Mouse (Mus musculus) midbrain, embryonic 11.5 days (tissue): ENCODE data around the gene Scamp1. TPM values are rescaled to one million over a fixed set of nuclear protein-coding genes. Genes with fewer than 3 reads are reported as not detected.

Source experiments
- ATAC-seq: fragments of 200-750 bp; cut with Nextera tagmentation; 2 replicates; pipeline ENCODE4 v1.8.0; 2017; ENCODE audit warnings: moderate TSS enrichment, moderate library complexity; ENCODE audit not compliant: low FRiP score
- DNase-seq: peaks from one replicate; pipeline ENCODE4 v3.0.0; 2015; ENCODE audit warnings: low spot score; ENCODE audit errors: missing footprints
- H3K27ac ChIP-seq: fragments of 300-500 bp; sonication (generic); 2 replicates; pipeline ENCODE4 v1.5.1; 2014; ENCODE audit warnings: low read depth, low read length
- H3K27me3 ChIP-seq: fragments of 300-500 bp; sonication (generic); 2 replicates; pipeline ENCODE4 v1.6.1; 2014; ENCODE audit warnings: mild to moderate bottlenecking, low read length, moderate library complexity, mixed read lengths; ENCODE audit not compliant: control insufficient read depth, insufficient read depth
- H3K36me3 ChIP-seq: fragments of 300-500 bp; sonication (generic); 2 replicates; pipeline ENCODE4 v1.6.1; 2014; ENCODE audit warnings: mild to moderate bottlenecking, low read length, moderate library complexity, mixed read lengths; ENCODE audit not compliant: control insufficient read depth, insufficient read depth
- H3K4me1 ChIP-seq: fragments of 300-500 bp; sonication (generic); 2 replicates; pipeline ENCODE4 v1.6.1; 2014; ENCODE audit warnings: low read length; ENCODE audit not compliant: control insufficient read depth, insufficient read depth
- H3K4me2 ChIP-seq: fragments of 300-500 bp; sonication (generic); 2 replicates; pipeline ENCODE4 v1.6.1; 2014; ENCODE audit warnings: mild to moderate bottlenecking, moderate library complexity
- H3K4me3 ChIP-seq: fragments of 300-500 bp; sonication (generic); 2 replicates; pipeline ENCODE4 v1.5.1; 2014; ENCODE audit warnings: low read depth, low read length
- H3K9ac ChIP-seq: fragments of 300-500 bp; sonication (generic); 2 replicates; pipeline ENCODE4 v1.6.1; 2014; ENCODE audit warnings: low read length
- H3K9me3 ChIP-seq: fragments of 300-500 bp; sonication (generic); 2 replicates; pipeline ENCODE4 v1.6.1; 2016; ENCODE audit warnings: low read length; ENCODE audit not compliant: control insufficient read depth
- WGBS: fragments of 180-500 bp; shearing (Covaris S2); extraction: QIAGEN DNeasy Blood & Tissue Kit; methylation state at CpG from one replicate; pipeline ENCODE4 v1.1.7; 2014; 5-methylcytosine and 5-hydroxymethylcytosine counted together
- polyA plus RNA-seq: library from polyadenylated mRNA; unstranded; fragments of >200 nt; fragmentation: Nextera tagmentation; extraction: Ambion mirVana; gene quantifications from 2 replicates; pipeline ENCODE4 v1.2.1, GENCODE M21; 2014

Scamp1 gene
- polyA plus RNA-seq, 1 experiment from 2014 or later: 34.2 TPM

DNA sequence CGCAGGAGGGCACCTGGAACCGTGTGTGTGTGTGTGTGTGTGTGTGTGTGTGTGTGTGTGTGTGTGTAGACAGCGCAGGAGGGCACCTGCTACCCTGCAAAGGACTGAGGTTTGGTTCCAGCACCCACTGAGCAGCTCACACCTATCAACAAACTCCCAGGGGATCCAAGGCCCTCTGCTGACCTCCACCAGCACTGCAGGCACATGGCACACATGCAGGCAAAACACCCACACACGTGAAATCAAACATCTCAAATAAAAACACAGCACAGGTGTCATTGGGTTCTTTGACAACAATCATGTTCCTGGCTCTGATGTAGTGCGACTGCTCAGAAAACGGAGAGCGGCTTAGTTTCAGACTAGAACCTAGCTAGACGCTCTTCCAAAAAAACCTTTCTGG, 34.9 kb downstream of the Scamp1 start:
- 89% methylated on average over 7 of the region's 8 CpGs for WGBS
- H3K27ac ChIP-seq: no peak overlapping the region
- H3K4me3 ChIP-seq: no peak overlapping the region
- H3K9me3 ChIP-seq: no peaks in the 10 kb centered on the region
- H3K27me3 ChIP-seq: no peaks in the 10 kb centered on the region
- DNase-seq (no peak), ATAC-seq (no peak)
- H3K9ac ChIP-seq: no peak overlapping the region
- no peaks in the 10 kb centered on the region for H3K4me1 ChIP-seq
- no peak overlapping the region for H3K4me2 ChIP-seq
- no peaks in the 10 kb centered on the region for H3K36me3 ChIP-seq

DNA sequence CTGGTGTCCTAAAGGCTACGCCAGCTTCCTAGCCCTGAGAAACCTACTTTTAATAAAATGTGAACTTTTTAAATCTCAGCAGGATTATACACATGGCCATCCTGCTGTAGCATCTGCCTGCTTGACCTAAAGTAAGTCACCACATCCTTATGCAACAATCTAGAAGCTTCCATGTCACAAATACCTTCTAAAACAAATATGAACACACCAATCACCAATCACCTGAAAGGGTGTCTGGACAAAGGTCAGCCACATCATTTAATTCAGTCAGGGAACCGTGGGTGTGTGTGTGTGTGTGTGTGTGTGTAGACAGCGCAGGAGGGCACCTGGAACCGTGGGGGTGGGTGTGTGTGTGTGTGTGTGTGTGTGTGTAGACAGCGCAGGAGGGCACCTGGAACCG, 35.5 kb downstream of the Scamp1 start:
- DNase-seq: no peak
- Histone ChIP-seq H3K4me3 (no peak overlapping the region), H3K36me3 (no peaks in the 10 kb centered on the region), H3K27ac (no peak overlapping the region), H3K4me2 (no peak overlapping the region), H3K27me3 (no peaks in the 10 kb centered on the region), H3K9me3 (no peaks in the 10 kb centered on the region), H3K9ac (no peak overlapping the region), H3K4me1 (no peaks in the 10 kb centered on the region)
- 95% methylated on average over 5 of the region's 6 CpGs for WGBS
- no peak for ATAC-seq

DNA sequence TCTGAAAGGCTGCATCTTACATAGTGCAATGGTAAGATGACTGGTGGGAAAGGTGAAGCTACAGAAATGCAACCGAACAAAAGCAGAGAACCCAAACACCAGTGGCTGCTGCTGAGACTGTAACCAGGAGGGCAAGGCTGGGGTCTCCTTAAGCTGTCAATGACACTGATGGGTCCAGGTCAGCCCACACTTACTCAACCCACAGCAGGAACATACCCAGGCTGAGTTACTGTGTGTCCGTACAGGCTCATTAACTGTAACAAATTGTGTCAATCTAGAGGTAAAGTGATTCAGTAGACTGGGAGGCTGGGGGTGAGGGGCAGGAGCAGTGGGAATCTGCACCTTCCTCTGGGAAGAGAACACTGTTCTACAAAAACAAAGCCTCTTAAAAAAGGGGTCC, 42.8 kb downstream of the Scamp1 start:
- H3K4me3 ChIP-seq: no peak overlapping the region
- H3K36me3 ChIP-seq: no peaks in the 10 kb centered on the region
- no peaks in the 10 kb centered on the region for H3K9me3 ChIP-seq
- WGBS: 79% methylated on average over 2 of the region's 2 CpGs
- H3K27ac ChIP-seq: no peak overlapping the region
- ATAC-seq (no peak), DNase-seq (no peak)
- H3K4me1 ChIP-seq: peaks cover 6% of the 10 kb centered on the region
- no peak overlapping the region for H3K9ac ChIP-seq
- no peaks in the 10 kb centered on the region for H3K27me3 ChIP-seq
- no peak overlapping the region for H3K4me2 ChIP-seq

DNA sequence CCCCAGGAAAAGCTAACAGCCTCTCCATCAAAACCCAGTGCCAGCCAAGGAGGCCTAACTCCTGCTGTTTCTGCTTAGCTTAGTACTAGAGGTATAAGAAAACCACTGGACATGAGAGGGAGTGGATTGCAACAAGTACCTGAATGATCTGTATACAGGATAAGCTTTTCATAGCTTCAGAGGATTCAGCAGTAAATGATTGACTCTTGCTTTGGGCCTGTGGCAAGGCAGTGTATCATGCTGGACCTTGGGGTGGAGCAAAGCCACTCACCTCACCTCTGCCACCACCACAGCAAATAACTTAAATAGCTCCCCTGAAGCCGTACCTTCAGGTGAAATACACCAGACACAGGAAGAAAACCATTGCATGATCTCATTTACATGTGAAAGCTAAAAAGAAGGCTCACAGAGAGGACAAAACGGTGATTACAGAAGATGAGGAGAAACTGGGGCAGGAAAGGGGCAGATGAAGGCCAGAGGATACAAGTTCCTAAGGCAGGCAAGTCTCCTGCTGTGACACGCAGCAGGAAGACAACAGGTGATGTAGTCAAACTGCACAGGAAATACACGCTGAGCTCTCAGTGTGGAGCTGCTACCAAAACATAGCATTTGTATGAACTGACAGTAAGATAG, 43.6 kb downstream of the Scamp1 start:
- Histone ChIP-seq H3K27ac (no peak overlapping the region), H3K9me3 (no peaks in the 10 kb centered on the region), H3K9ac (no peak overlapping the region), H3K4me1 (peaks cover 6% of the 10 kb centered on the region), H3K27me3 (no peaks in the 10 kb centered on the region), H3K4me3 (no peak overlapping the region), H3K4me2 (no peak overlapping the region), H3K36me3 (no peaks in the 10 kb centered on the region)
- WGBS: 49% methylated on average over 4 of the region's 4 CpGs
- DNase-seq (no peak), ATAC-seq (no peak)

DNA sequence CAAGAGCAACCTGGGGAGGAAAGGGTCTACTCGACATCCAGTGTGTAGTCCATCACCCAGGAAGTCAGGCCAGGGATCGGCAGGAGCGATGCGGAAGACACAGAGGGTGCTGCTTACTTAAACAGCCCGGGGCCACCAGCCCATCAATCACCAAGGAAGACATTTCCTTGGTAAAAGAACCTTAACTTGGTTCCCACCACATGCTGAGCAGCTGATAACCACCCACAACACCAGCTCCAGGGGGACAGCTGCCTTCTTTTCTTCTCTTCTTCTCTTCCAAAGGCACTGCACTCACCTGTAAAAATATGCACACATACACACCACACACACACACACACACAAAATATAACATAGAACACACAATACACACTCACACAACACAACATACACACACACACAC, 44.8 kb downstream of the Scamp1 start:
- Histone ChIP-seq H3K9ac (no peak overlapping the region), H3K9me3 (no peaks in the 10 kb centered on the region), H3K27me3 (no peaks in the 10 kb centered on the region), H3K4me1 (peaks cover 6% of the 10 kb centered on the region), H3K36me3 (no peaks in the 10 kb centered on the region), H3K27ac (no peak overlapping the region), H3K4me3 (no peak overlapping the region), H3K4me2 (no peak overlapping the region)
- no peak for DNase-seq
- ATAC-seq: no peak
- 81% methylated on average over 5 of the region's 5 CpGs for WGBS

DNA sequence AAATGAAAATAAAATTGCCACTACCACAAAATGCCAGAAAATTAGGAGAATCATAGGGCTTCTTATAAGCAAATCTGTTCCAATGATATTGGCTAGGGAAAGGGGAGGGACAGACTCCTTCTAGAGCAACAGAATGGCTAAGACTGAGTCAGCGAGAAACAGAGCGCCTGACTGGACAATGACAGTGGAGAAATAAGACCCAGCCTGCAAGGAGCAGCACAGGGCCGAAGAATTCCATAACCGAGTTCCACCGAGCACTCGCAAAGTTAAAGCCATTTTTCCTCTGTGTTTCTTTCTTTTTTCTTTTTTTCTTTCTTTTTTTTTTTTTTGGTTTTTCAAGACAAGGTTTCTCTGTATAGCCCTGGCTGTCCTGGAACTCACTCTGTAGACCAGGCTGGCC, 45.5 kb downstream of the Scamp1 start:
- 87% methylated on average over 6 of the region's 6 CpGs for WGBS
- Histone ChIP-seq H3K4me2 (no peak overlapping the region), H3K4me1 (peaks cover 6% of the 10 kb centered on the region), H3K36me3 (no peaks in the 10 kb centered on the region), H3K9me3 (no peaks in the 10 kb centered on the region), H3K4me3 (no peak overlapping the region), H3K27ac (no peak overlapping the region), H3K27me3 (no peaks in the 10 kb centered on the region), H3K9ac (no peak overlapping the region)
- ATAC-seq: no peak
- no peak for DNase-seq

DNA sequence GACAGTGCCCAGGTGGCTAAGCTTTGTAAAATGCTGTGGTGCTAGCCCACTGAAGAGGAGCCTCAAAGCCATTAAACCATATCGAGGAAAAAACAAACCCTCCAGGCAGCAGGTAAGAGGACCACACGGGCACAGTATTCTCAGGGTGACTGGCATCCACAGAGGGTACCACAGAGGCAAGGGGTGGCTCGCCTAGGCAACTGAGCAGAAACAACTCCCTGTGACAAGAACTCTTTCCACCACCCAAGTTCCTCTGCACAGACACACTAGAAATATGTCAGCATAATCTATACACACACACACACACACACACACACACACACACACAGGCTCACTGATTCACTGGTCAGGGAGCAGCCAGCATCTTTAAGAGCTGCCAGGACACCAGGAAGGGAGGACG, 46.2 kb downstream of the Scamp1 start:
- no peak for DNase-seq
- Histone ChIP-seq H3K27me3 (no peaks in the 10 kb centered on the region), H3K9me3 (no peaks in the 10 kb centered on the region), H3K9ac (no peak overlapping the region), H3K4me1 (peaks cover 6% of the 10 kb centered on the region), H3K4me2 (no peak overlapping the region), H3K4me3 (no peak overlapping the region), H3K27ac (no peak overlapping the region), H3K36me3 (no peaks in the 10 kb centered on the region)
- no peak for ATAC-seq
- 50% methylated on average over 4 of the region's 4 CpGs for whole genome bisulfite sequencing

DNA sequence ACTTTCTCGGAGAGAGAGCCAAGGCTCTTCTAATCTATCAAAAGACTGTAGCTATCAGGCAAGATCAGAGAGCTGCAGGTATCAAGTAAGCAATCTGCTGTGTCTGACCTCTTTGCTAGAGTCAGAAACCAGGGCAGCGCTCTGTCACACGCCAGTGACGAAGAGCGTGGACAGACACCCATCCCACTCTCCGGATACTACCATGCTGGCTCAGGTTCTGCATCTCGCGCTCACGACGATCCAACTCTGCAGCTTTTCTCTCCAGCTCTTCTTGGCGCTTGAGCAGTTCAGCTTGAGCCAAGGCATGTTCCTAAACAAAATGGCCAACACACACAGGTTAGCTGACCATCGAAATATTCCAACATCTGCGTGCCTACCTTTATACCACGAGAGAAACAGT, 53.8 kb downstream of the Scamp1 start:
- H3K9me3 ChIP-seq: no peaks in the 10 kb centered on the region
- no peaks in the 10 kb centered on the region for H3K27me3 ChIP-seq
- no peaks in the 10 kb centered on the region; the same call in 1 of the 2 replicates for H3K36me3 ChIP-seq
- H3K27ac ChIP-seq: no peak overlapping the region
- H3K4me2 ChIP-seq: no peak overlapping the region
- H3K4me3 ChIP-seq: no peak overlapping the region
- DNase-seq: no peak
- H3K9ac ChIP-seq: no peak overlapping the region
- H3K4me1 ChIP-seq: no peaks in the 10 kb centered on the region
- 92% methylated on average over 14 of the region's 14 CpGs for WGBS
- ATAC-seq: no peak

DNA sequence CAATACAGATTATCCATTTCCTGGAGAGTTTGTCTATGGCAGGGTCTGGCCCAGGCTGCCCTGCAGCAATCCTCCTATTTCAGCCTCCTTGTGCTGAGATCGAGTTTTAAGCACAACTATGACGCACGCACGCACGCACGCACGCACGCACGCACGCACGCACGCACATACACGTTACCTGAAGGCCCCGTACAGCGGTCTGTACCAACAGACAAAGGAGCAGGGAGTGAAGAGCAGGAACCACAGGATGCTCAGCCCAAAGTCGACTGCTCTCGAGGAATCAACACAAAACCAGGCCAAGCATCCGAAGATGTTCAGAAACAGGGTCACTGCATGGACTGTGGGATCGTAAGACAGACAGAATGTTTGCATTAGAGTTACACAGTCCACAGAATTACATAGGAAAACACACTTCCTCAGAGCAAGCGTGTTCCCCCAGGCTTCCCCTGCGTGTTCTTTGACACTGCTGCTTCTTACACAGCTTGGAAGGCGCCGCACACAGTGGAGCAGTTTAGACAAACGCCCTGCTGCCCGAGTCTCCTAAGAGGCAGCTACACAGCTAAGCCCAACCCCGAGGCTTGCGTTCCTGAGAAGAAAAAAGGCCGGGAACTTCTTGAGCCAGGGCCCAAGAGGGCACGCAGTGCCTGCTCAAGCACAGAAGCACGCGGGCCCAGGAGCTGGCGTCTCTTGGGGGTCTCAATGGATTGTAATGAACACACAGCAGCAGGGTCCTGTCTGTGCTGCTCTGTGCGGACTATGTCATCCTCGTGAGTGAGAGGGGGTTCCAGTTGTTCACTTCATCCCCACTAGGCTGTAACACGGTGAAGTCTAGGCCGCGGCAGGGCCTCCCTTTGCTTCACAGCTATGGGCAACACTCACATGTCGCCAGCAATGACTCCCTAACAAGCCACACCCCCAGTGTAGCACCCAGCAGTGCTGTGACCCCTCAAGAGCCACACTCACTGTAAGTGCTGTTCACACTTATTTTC, 60.6 kb downstream of the Scamp1 start:
- no peak for DNase-seq
- no peak for ATAC-seq
- H3K4me3 ChIP-seq: no peak overlapping the region

More for the DNA sequence above, 60.6 kb downstream of the Scamp1 start:
- Histone ChIP-seq H3K27ac (no peak overlapping the region), H3K9me3 (no peaks in the 10 kb centered on the region), H3K27me3 (no peaks in the 10 kb centered on the region), H3K4me1 (no peaks in the 10 kb centered on the region), H3K4me2 (no peak overlapping the region), H3K9ac (no peak overlapping the region), H3K36me3 (no peaks in the 10 kb centered on the region; the same call in 1 of the 2 replicates)
- 95% methylated on average over 38 of the region's 38 CpGs for WGBS
